Mouse (Mus musculus): ENCODE data around the gene Asb7. TPM values are rescaled to one million over a fixed set of nuclear protein-coding genes. Genes with fewer than 3 reads are reported as not detected.
A peak's percentile ranks its signal among the peaks of the same experiment; 100 is the strongest.

Gene Asb7
- polyA plus RNA-seq (2015; fragmentation: Nextera tagmentation; extraction: Ambion mirVana), result 16.7 and 18.3 TPM in 2 replicates

GRCm38 (mm10) chr7:66689294-66689619 is at the start of gene Asb7:
Gene Asb7, minus strand, starts transcription at chr7:66689596.
- under 1% methylated on average over 14 of the region's 18 CpGs for WGBS
- Histone ChIP-seq H3K36me3 (peaks cover 9% of the 10 kb centered on the region; the same call in 1 of the 2 replicates), H3K4me2 (peak within 1 kb of the TSS; percentile 98), H3K9me3 (no peaks in the 10 kb centered on the region), H3K4me1 (replicated peaks) (peaks cover 20% of the 10 kb centered on the region), H3K27me3 (no peaks in the 10 kb centered on the region), H3K9ac (peak within 1 kb of the TSS; percentile 87), H3K27ac (peak within 1 kb of the TSS; percentile 97), H3K4me3 (peak within 1 kb of the TSS; percentile 77)
- ATAC-seq (ENCODE audit: low FRiP score), result no peak

GRCm38 (mm10) chr7:66737418-66737817 is 48.0 kb upstream of the Asb7 start:
- no peaks in the 10 kb centered on the region; the same call in 1 of the 2 replicates for H3K4me1 ChIP-seq (replicated peaks)
- 95% methylated on average over 4 of the region's 4 CpGs for WGBS
- H3K27me3 ChIP-seq, result no peaks in the 10 kb centered on the region
- H3K4me2 ChIP-seq, result no peak overlapping the region
- H3K9me3 ChIP-seq, result no peaks in the 10 kb centered on the region
- H3K9ac ChIP-seq, result no peak overlapping the region
- ATAC-seq (ENCODE audit: low FRiP score), result no peak
- no peak overlapping the region for H3K4me3 ChIP-seq
- H3K27ac ChIP-seq, result no peak overlapping the region
- no peaks in the 10 kb centered on the region for H3K36me3 ChIP-seq

DNA sequence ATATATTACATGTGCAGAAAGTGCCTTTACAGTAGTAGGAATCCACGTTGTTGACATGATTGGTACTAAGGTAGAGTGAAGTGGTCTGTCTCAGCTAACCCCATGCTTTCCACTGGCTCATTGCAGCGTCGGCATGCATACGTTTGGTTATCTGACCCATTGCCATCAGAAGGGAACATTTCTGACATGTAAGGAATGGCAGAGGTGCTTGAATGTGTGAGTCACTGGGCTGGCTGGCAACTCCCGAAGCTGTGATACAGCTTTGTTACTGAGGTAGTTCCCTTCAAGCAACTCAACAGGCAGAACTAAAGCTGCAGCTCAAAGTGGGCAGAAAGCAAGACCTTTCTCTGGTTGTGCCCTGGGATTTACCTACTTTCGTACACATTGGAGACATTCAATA is 45.6 kb upstream of the Asb7 start:
- Histone ChIP-seq H3K4me2 (no peak overlapping the region), H3K4me3 (no peak overlapping the region), H3K27me3 (no peaks in the 10 kb centered on the region), H3K9me3 (no peaks in the 10 kb centered on the region), H3K4me1 (replicated peaks) (no peaks in the 10 kb centered on the region), H3K36me3 (no peaks in the 10 kb centered on the region), H3K27ac (no peak overlapping the region), H3K9ac (no peak overlapping the region)
- WGBS, result 93% methylated on average over 6 of the region's 6 CpGs
- ATAC-seq (ENCODE audit: low FRiP score), result no peak

DNA sequence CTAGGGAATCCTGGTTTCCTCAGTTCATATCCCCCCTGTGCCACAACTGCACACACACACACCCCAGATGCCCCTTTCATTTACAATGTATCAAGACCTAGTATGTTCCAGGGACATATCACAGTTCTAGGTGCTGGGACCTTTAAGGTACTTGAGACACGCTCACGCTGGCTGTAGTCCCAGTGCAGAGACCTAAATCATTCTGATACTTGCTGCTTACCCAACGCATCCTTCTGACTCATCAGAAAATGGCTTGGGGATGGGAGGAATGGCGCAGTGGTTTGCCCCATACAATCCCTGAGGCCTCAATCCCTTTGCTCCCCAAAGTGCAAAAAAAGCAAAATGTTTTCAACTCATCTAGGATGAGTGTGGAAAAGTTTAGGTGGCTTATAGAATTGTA is 45.1 kb upstream of the Asb7 start:
- H3K27me3 ChIP-seq, result no peaks in the 10 kb centered on the region
- no peak for ATAC-seq (ENCODE audit: low FRiP score)
- no peak overlapping the region for H3K27ac ChIP-seq
- WGBS, result 100% methylated on average over 4 of the region's 4 CpGs
- no peak overlapping the region for H3K9ac ChIP-seq
- H3K36me3 ChIP-seq, result no peaks in the 10 kb centered on the region
- no peak overlapping the region for H3K4me2 ChIP-seq
- no peaks in the 10 kb centered on the region for H3K9me3 ChIP-seq
- no peak overlapping the region for H3K4me3 ChIP-seq
- H3K4me1 ChIP-seq (replicated peaks), result no peaks in the 10 kb centered on the region

- H3K36me3 ChIP-seq, result no peaks in the 10 kb centered on the region
- no peak overlapping the region for H3K9ac ChIP-seq
- H3K27me3 ChIP-seq, result no peaks in the 10 kb centered on the region
- no peak overlapping the region for H3K27ac ChIP-seq
- H3K4me1 ChIP-seq (replicated peaks), result no peaks in the 10 kb centered on the region
- no peaks in the 10 kb centered on the region for H3K9me3 ChIP-seq
- ATAC-seq (ENCODE audit: low FRiP score), result no peak
- WGBS, result 94% methylated on average over 11 of the region's 11 CpGs
- H3K4me2 ChIP-seq, result no peak overlapping the region
- H3K4me3 ChIP-seq, result no peak overlapping the region
Measured at GRCm38 (mm10) chr7:66733882-66734281, 44.5 kb upstream of the Asb7 start.

- H3K4me3 ChIP-seq, result no peak overlapping the region
- no peaks in the 10 kb centered on the region for H3K4me1 ChIP-seq (replicated peaks)
- no peak for ATAC-seq (ENCODE audit: low FRiP score)
- H3K27me3 ChIP-seq, result no peaks in the 10 kb centered on the region
- WGBS, result 95% methylated on average over 17 of the region's 17 CpGs
- no peak overlapping the region for H3K9ac ChIP-seq
- no peaks in the 10 kb centered on the region for H3K36me3 ChIP-seq
- no peak overlapping the region for H3K4me2 ChIP-seq
- H3K27ac ChIP-seq, result no peak overlapping the region
- H3K9me3 ChIP-seq, result no peaks in the 10 kb centered on the region
Measured at GRCm38 (mm10) chr7:66733431-66733830, 44.0 kb upstream of the Asb7 start.

- Histone ChIP-seq H3K4me1 (replicated peaks) (no peaks in the 10 kb centered on the region), H3K27ac (no peak overlapping the region), H3K4me2 (no peak overlapping the region), H3K9ac (no peak overlapping the region), H3K9me3 (no peaks in the 10 kb centered on the region), H3K36me3 (no peaks in the 10 kb centered on the region), H3K27me3 (no peaks in the 10 kb centered on the region), H3K4me3 (no peak overlapping the region)
- 81% methylated on average over 2 of the region's 2 CpGs for WGBS
- no peak for ATAC-seq (ENCODE audit: low FRiP score)
Measured at GRCm38 (mm10) chr7:66729232-66729631, 39.8 kb upstream of the Asb7 start.

DNA sequence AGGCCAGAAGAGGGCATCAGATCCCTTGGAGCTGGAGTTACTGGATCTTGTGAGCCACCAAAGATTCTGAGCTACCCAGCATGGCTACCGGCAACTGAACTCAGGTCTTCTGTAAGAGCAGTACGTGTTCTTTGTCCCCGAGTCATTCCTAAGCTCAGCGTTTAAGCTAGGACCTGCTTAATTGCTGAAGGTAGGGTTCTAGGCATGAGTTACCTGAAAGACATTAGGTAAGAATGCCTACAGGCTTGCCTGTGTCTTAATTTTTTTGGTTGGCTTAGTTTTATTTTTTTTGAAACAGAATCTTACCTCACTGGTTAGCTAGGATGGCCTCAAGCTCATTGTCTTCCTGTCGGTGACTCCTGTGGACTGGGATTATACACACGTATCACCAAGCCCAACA is 38.7 kb upstream of the Asb7 start:
- Histone ChIP-seq H3K4me1 (replicated peaks) (no peaks in the 10 kb centered on the region), H3K9me3 (no peaks in the 10 kb centered on the region), H3K36me3 (no peaks in the 10 kb centered on the region), H3K27ac (no peak overlapping the region), H3K27me3 (no peaks in the 10 kb centered on the region), H3K9ac (no peak overlapping the region), H3K4me3 (no peak overlapping the region), H3K4me2 (no peak overlapping the region)
- ATAC-seq (ENCODE audit: low FRiP score), result no peak
- WGBS, result 93% methylated on average over 6 of the region's 6 CpGs

GRCm38 (mm10) chr7:66724954-66725353 is 35.6 kb upstream of the Asb7 start:
- H3K9me3 ChIP-seq, result no peaks in the 10 kb centered on the region
- no peaks in the 10 kb centered on the region for H3K4me1 ChIP-seq (replicated peaks)
- H3K4me2 ChIP-seq, result no peak overlapping the region
- H3K9ac ChIP-seq, result no peak overlapping the region
- peaks cover 9% of the 10 kb centered on the region for H3K36me3 ChIP-seq
- ATAC-seq (ENCODE audit: low FRiP score), result no peak
- no peak overlapping the region for H3K27ac ChIP-seq
- no peak overlapping the region for H3K4me3 ChIP-seq
- H3K27me3 ChIP-seq, result no peaks in the 10 kb centered on the region
- 89% methylated on average over 6 of the region's 6 CpGs for WGBS

DNA sequence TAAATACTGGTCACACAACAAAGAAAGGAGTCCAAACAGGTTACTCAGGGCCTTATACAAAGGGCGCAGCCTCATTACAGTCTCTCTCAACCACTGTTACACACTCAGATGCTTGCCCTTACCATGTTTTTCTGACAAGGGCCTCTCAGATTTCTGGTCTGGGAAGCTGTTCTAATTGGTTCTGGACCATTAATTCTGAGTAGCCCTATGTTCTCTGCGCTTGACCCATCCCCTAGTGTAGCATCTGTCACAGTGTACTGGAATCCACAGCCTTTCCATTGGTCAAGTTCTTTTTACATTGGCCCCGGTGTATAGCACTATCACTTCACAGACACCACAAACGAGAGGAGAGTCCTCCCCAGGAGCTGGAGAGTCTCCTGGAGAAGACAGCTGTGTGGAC is 35.1 kb upstream of the Asb7 start:
- Histone ChIP-seq H3K4me3 (no peak overlapping the region), H3K9me3 (no peaks in the 10 kb centered on the region), H3K9ac (no peak overlapping the region), H3K36me3 (peaks cover 9% of the 10 kb centered on the region), H3K4me2 (no peak overlapping the region), H3K27me3 (no peaks in the 10 kb centered on the region), H3K4me1 (replicated peaks) (no peaks in the 10 kb centered on the region), H3K27ac (no peak overlapping the region)
- WGBS, result 71% methylated on average over 4 of the region's 4 CpGs
- ATAC-seq (ENCODE audit: low FRiP score), result no peak

GRCm38 (mm10) chr7:66711166-66711565 is 21.8 kb upstream of the Asb7 start:
- ATAC-seq (ENCODE audit: low FRiP score), result no peak
- H3K4me3 ChIP-seq, result no peak overlapping the region
- H3K9me3 ChIP-seq, result no peaks in the 10 kb centered on the region
- no peak overlapping the region for H3K27ac ChIP-seq
- H3K4me1 ChIP-seq (replicated peaks), result no peaks in the 10 kb centered on the region
- WGBS, result 66% methylated on average over 2 of the region's 2 CpGs
- H3K36me3 ChIP-seq, result peaks cover 64% of the 10 kb centered on the region
- no peaks in the 10 kb centered on the region for H3K27me3 ChIP-seq
- H3K4me2 ChIP-seq, result no peak overlapping the region
- H3K9ac ChIP-seq, result no peak overlapping the region

DNA sequence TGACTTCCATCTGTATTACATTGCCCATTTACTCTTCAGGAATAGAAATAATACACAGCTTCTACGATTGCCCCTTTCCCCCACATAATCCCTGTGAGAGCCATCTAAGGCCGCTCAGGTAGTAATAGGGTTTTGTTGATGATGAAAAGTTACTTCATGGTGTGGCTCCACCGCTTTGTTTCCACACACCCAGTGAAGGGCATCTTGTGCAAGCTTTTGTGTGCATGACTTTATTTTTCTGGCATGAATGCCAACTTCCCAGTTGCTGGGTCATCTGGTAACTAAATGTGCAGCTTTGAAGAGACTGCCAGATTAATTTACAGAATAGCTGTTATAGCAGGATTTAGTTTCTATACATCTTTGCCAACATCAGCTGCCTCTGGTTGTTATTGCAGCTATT is 15.2 kb upstream of the Asb7 start:
- Histone ChIP-seq H3K27me3 (no peaks in the 10 kb centered on the region), H3K4me2 (no peak overlapping the region), H3K4me3 (no peak overlapping the region), H3K36me3 (peaks cover 66% of the 10 kb centered on the region), H3K9me3 (no peaks in the 10 kb centered on the region), H3K4me1 (replicated peaks) (no peaks in the 10 kb centered on the region), H3K27ac (no peak overlapping the region), H3K9ac (no peak overlapping the region)
- ATAC-seq (ENCODE audit: low FRiP score), result no peak
- WGBS, result 97% methylated on average over 3 of the region's 3 CpGs

DNA sequence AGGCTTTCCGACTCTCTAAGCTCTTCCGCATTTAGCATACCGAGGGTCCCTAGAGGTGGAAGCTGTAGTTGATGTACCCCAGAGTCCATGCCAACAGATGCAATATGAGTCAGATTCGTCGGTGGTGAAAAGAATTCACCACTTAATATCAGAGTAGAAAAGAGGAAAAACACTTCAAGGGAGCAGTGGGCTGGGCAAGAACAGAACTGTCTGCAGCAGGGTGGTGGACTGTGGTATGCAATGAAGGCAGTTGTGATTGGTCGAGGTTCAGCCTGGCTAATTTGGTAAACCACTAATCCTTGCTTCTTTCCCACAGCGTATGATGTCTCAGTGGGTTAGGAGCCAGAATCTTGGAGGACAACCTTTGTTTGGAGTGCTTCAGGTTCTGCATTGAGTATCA is 13.3 kb upstream of the Asb7 start:
- Histone ChIP-seq H3K9ac (no peak overlapping the region), H3K27ac (no peak overlapping the region), H3K4me1 (replicated peaks) (no peaks in the 10 kb centered on the region), H3K9me3 (no peaks in the 10 kb centered on the region), H3K36me3 (peaks cover 71% of the 10 kb centered on the region), H3K27me3 (no peaks in the 10 kb centered on the region), H3K4me3 (no peak overlapping the region), H3K4me2 (no peak overlapping the region)
- ATAC-seq (ENCODE audit: low FRiP score), result no peak
- WGBS, result 95% methylated on average over 7 of the region's 7 CpGs

DNA sequence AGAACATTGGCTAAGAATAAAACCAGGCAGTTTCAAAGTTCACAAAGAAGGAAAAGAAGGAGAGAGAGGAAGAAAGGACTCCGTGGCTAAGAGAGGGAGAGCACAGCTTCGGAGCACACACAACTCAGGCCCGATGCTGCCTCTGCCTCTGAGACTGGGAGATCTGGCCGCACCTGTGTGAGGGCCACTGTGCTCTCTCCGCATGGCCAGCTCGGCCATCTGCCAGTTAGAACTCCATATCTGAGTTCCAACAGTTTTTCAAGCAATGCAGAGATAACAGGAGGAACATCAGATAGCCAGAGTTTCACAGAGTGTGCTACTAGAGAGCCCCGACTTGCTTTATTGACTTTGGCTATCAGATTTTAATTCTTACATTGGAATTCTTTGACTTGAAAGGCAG is 5.1 kb upstream of the Asb7 start:
- Histone ChIP-seq H3K36me3 (peaks cover 28% of the 10 kb centered on the region), H3K4me1 (replicated peaks) (peaks cover 4% of the 10 kb centered on the region), H3K9me3 (no peaks in the 10 kb centered on the region), H3K27ac (no peak overlapping the region), H3K4me2 (no peak overlapping the region), H3K4me3 (no peak overlapping the region), H3K9ac (no peak overlapping the region), H3K27me3 (no peaks in the 10 kb centered on the region)
- 79% methylated on average over 7 of the region's 7 CpGs for WGBS
- ATAC-seq (ENCODE audit: low FRiP score), result no peak

All from hindbrain, embryonic 13.5 days (tissue).